Mouse (Mus musculus) limb, embryonic 12.5 days (tissue): ENCODE results near the gene Fam83b. TPM values are rescaled to one million over a fixed set of nuclear protein-coding genes. Genes with fewer than 3 reads are reported as not detected.

Source experiments
- ATAC-seq: fragments of 200-750 bp; cut with Nextera tagmentation; 2 replicates; pipeline ENCODE4 v1.8.0; 2017; ENCODE audit warnings: low read depth, moderate TSS enrichment; ENCODE audit not compliant: insufficient number of reproducible peaks, insufficient read depth, low FRiP score, low TSS enrichment
- H3K27ac ChIP-seq: fragments of 300-500 bp; sonication (generic); 2 replicates; pipeline ENCODE4 v1.5.1; 2016; ENCODE audit warnings: mild to moderate bottlenecking, moderate library complexity
- H3K27me3 ChIP-seq: fragments of 300-500 bp; sonication (generic); 2 replicates; pipeline ENCODE4 v1.6.1; 2016; ENCODE audit warnings: mild to moderate bottlenecking, moderate library complexity
- H3K36me3 ChIP-seq: fragments of 300-500 bp; sonication (generic); 2 replicates; pipeline ENCODE4 v1.6.1; 2016; ENCODE audit warnings: mild to moderate bottlenecking, moderate library complexity
- H3K4me1 ChIP-seq: fragments of 300-500 bp; sonication (generic); replicated peaks from 2 replicates; pipeline ENCODE4 v1.6.1; 2016
- H3K4me2 ChIP-seq: fragments of 300-500 bp; sonication (generic); 2 replicates; pipeline ENCODE4 v1.6.1; 2016; ENCODE audit warnings: mild to moderate bottlenecking, moderate library complexity
- H3K4me3 ChIP-seq: fragments of 300-500 bp; sonication (generic); replicated peaks from 2 replicates; pipeline ENCODE4 v1.5.1; 2016; ENCODE audit warnings: mild to moderate bottlenecking
- H3K9ac ChIP-seq: fragments of 300-500 bp; sonication (generic); replicated peaks from 2 replicates; pipeline ENCODE4 v1.6.1; 2016; ENCODE audit warnings: mild to moderate bottlenecking, moderate library complexity
- H3K9me3 ChIP-seq: fragments of 300-500 bp; sonication (generic); 2 replicates; pipeline ENCODE4 v1.6.1; 2016; ENCODE audit warnings: mild to moderate bottlenecking, moderate library complexity
- WGBS: fragments of 180-500 bp; shearing (Covaris S2); methylation state at CpG from one replicate; pipeline ENCODE4 v1.1.7; 2016; 5-methylcytosine and 5-hydroxymethylcytosine counted together
- polyA plus RNA-seq: library from polyadenylated mRNA; unstranded; fragments of >200 nt; fragmentation: Nextera tagmentation; extraction: Ambion mirVana; gene quantifications from 2 replicates; pipeline ENCODE4 v1.2.1, GENCODE M21; 2016

Fam83b gene
- polyA plus RNA-seq, 1 experiment from 2014 or later = 1.1 TPM

DNA sequence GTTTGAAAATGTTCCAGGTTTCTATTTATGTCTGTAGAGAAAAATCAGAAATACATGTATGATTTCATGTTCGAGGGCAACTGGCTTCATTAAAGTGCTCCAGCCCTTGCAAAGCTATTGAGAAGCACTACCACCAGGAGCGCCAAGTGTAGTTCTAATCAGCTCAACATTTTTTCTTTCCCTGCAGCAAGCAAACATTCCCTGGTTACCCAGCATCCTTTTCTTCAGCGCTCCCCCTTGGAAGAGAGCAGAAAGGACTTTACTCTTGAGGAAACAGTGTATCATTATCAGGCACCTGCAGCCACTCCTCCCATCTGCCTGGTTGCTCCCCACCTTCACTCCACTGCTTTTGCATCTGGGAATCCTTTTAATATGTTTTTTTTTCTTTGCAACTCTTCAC lies 45.3 kb downstream of the Fam83b start:
- WGBS = 87% methylated on average over 3 of the region's 3 CpGs
- Histone ChIP-seq H3K27ac (no peak overlapping the region), H3K9ac (no peak overlapping the region), H3K4me2 (no peak overlapping the region), H3K9me3 (no peaks in the 10 kb centered on the region), H3K4me3 (no peak overlapping the region), H3K4me1 (no peaks in the 10 kb centered on the region), H3K36me3 (no peaks in the 10 kb centered on the region), H3K27me3 (no peaks in the 10 kb centered on the region)
- no peak for ATAC-seq

DNA sequence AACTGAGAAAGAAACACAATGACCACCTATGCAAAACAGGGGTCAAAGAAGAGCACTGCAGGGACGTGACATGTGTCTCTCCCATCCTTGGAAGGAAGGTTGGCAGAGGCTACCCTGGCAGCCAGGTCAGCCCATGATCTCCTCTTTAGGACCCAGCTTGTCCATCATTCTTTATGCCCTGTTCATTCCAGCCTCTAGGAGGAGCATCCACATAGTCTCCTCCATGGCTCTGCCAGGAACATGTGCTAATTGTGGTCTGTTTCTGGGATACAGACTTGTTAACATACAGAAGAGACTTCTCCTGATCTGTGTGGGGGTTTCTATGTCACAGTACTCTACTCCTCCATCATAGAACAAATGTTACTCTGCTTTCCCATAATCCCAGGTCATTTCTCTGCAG lies 48.3 kb downstream of the Fam83b start:
- Histone ChIP-seq H3K9me3 (no peaks in the 10 kb centered on the region), H3K4me1 (no peaks in the 10 kb centered on the region), H3K36me3 (no peaks in the 10 kb centered on the region)

DNA sequence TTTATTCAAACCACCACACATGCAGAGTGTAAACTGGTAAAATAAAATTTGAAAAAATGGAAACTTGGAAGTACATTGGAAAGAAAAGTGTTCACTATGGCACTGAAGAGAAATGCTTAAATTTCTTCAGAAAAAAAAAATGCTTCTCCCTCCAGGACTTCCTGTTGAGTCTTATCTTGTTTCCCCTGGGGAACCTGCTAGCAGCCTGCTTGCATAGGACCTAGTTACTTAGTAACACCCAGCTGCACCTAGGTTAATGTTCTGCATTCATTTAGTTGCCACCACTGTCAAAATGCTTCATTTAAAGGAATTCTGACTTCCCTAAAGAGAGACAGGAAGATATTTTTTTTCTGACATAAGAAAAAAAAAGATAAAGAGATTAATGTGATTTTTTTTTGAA lies 61.3 kb downstream of the Fam83b start:
- H3K4me1 ChIP-seq = no peaks in the 10 kb centered on the region
- H3K36me3 ChIP-seq = no peaks in the 10 kb centered on the region
- H3K27ac ChIP-seq = no peak overlapping the region
- H3K9ac ChIP-seq = no peak overlapping the region
- no peak for ATAC-seq
- no peak overlapping the region for H3K4me3 ChIP-seq
- H3K4me2 ChIP-seq = no peak overlapping the region
- no peaks in the 10 kb centered on the region for H3K9me3 ChIP-seq
- H3K27me3 ChIP-seq = no peaks in the 10 kb centered on the region

More for the DNA sequence above, 48.3 kb downstream of the Fam83b start:
- Histone ChIP-seq H3K4me3 (no peak overlapping the region), H3K27ac (no peak overlapping the region), H3K27me3 (no peaks in the 10 kb centered on the region), H3K9ac (no peak overlapping the region), H3K4me2 (no peak overlapping the region)
- 70% methylated on average over 1 of the region's 1 CpGs for whole genome bisulfite sequencing
- ATAC-seq = no peak

DNA sequence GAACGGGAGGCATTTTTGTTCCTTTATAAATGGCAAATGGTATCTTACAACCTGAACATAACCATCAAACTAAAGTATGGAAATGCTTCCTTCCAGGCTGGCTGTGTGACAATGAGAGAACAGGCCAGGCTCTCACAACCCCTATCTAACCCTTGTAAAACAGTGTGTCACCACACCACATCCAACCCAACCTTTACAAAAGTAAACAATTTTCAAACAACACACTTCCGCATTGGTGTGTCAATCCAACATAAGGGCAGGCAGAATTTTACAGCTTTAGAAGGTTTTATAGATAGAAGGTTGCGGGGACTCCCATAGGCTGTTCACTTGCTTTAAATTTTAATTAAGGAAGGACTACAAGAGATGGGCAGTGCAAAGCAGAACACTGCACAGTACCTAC lies 77.2 kb downstream of the Fam83b start:
- no peaks in the 10 kb centered on the region for H3K27me3 ChIP-seq
- WGBS = 77% methylated on average over 3 of the region's 3 CpGs
- H3K36me3 ChIP-seq = no peaks in the 10 kb centered on the region
- H3K9ac ChIP-seq = no peak overlapping the region
- H3K27ac ChIP-seq = no peak overlapping the region
- peaks cover 6% of the 10 kb centered on the region; the same call in 1 of the 2 replicates for H3K9me3 ChIP-seq
- no peaks in the 10 kb centered on the region for H3K4me1 ChIP-seq
- H3K4me2 ChIP-seq = no peak overlapping the region
- H3K4me3 ChIP-seq = no peak overlapping the region
- ATAC-seq = no peak

DNA sequence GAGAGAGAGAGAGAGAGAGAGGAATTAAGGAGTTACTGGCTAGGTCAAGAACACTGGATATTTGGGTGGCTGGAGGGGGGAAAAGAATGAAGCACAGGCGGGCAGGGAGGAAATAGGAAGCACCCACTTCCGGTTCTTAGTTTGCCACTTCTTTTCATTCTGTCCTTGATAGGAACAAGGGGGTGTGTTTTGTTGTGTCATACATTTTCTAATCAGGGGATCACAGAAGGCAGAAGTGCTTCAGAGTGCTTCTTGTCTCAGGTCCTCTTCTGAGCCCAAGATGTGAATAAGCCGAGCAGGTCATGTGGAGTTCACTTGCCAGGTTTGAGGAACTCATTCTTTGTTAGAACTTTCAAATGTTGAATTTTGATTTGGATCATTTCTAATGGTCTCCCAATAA lies 86.8 kb downstream of the Fam83b start:
- Histone ChIP-seq H3K4me3 (no peak overlapping the region), H3K4me1 (no peaks in the 10 kb centered on the region), H3K9me3 (no peaks in the 10 kb centered on the region), H3K4me2 (no peak overlapping the region), H3K36me3 (no peaks in the 10 kb centered on the region), H3K27me3 (no peaks in the 10 kb centered on the region), H3K27ac (no peak overlapping the region), H3K9ac (no peak overlapping the region)
- no peak for ATAC-seq
- 81% methylated on average over 3 of the region's 3 CpGs for WGBS

DNA sequence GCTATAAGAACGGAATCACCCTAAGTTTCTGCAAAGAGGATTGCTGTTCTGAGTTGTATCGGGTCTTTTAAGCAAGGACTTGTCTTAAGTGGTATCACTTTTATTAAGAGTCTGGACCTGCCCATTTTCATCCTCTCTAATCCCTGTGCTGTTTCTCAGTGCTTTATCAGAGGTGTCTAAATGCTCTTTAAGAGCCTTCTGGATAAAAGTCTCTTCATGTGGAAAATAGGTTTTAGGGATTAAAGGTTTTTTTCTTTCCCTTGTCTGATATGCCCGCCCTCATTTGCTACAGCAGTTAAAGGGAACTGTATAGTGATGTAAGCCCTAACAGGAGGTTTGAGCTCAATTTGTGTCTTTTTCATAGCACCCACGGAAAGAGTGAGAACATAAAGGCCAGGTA lies 97.4 kb downstream of the Fam83b start:
- no peak overlapping the region for H3K9ac ChIP-seq
- ATAC-seq = no peak
- WGBS = 84% methylated on average over 4 of the region's 4 CpGs

DNA sequence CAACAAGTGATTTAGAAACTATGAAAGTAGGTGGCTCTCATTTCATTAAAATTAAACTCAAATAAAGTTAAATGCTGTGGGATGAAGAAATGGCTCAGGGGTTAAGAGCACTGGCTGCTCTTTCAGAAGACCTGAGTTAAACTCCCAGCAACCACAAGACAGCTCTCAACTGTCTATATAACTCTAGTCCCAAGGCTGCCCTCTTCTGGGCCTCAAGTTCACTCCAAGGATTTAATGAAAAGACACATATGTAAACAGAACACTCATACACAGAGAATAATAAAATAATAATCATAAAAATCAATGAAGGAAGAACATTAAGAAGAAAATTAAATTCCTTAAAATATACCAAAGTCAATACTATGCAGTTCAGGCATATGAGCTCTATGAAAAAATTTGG lies 105.4 kb downstream of the Fam83b start:
- Histone ChIP-seq H3K27ac (no peak overlapping the region), H3K9me3 (no peaks in the 10 kb centered on the region), H3K4me1 (no peaks in the 10 kb centered on the region), H3K27me3 (no peaks in the 10 kb centered on the region), H3K9ac (no peak overlapping the region), H3K4me2 (no peak overlapping the region), H3K36me3 (no peaks in the 10 kb centered on the region), H3K4me3 (no peak overlapping the region)
- no peak for ATAC-seq

More for the DNA sequence above, 97.4 kb downstream of the Fam83b start:
- Histone ChIP-seq H3K27ac (no peak overlapping the region), H3K4me2 (no peak overlapping the region), H3K9me3 (no peaks in the 10 kb centered on the region), H3K4me1 (no peaks in the 10 kb centered on the region), H3K27me3 (no peaks in the 10 kb centered on the region), H3K4me3 (no peak overlapping the region), H3K36me3 (no peaks in the 10 kb centered on the region)

DNA sequence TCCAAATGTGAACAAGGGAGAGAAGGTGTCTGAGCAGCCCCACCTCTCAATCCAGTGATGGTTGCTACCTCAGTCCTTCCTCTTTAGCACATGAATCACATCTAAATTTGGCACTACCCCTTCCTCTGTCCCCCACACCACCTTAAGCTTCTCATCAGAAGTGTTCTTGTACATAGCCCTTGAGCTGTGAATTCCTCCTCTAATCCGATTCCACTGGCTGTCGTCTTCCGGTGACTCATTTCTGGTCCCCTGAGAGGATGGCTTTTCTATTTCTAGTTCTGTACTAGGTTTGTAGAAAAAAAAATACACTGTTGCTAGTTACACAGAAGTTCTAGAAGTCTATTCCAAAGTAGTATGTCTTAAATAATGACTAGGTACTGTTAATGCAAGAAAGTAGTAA lies 111.2 kb downstream of the Fam83b start:
- no peak overlapping the region for H3K4me3 ChIP-seq
- 92% methylated on average over 3 of the region's 3 CpGs for WGBS
- no peaks in the 10 kb centered on the region for H3K9me3 ChIP-seq
- no peak overlapping the region for H3K9ac ChIP-seq
- ATAC-seq = no peak
- no peak overlapping the region for H3K27ac ChIP-seq
- no peak overlapping the region for H3K4me2 ChIP-seq
- no peaks in the 10 kb centered on the region for H3K4me1 ChIP-seq
- H3K27me3 ChIP-seq = no peaks in the 10 kb centered on the region
- H3K36me3 ChIP-seq = no peaks in the 10 kb centered on the region

Other genes with a start within 250 kb of the Fam83b start
- gene Hcrtr2, start 243.3 kb downstream of the Fam83b start, polyA plus RNA-seq = 0.49 and 0.66 TPM in 2 replicates